Mouse (Mus musculus) heart, postnatal 0 days (tissue): ENCODE measurements around the gene Tmbim6.

Source experiments
- CTCF ChIP-seq: IDR thresholded peaks from 2 replicates; pipeline ENCODE4 v1.5.1; 2016; ENCODE audit warnings: antibody characterized with exemption, control low read depth, low read depth
- EP300 ChIP-seq: IDR thresholded peaks from 2 replicates; pipeline ENCODE4 v1.6.1; 2016; ENCODE audit warnings: antibody characterized with exemption, low read depth

DNA sequence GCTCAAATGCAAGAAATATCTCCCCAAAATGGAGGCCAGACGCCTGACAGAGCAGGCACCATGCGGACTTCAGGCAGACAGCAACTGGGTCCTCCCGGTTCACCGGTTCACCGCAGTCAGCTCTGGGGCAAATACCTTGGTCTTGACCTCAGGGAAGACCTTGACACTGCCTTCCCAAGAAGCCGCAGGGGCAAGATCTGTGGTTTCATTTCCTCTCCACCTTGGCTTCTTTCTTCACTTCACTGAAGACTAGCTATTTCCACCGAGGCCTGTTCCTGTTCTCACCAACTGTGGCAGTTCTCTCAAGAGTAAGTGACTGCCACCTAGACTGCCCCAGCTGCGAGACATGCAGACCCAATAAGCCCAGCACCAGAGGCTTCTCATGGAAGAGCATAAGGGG lies 27.8 kb upstream of the Tmbim6 start:
- TF ChIP-seq CTCF (no peak), EP300 (no peak)
